Mouse (Mus musculus) ovary, adult 10 weeks (tissue): ENCODE data around the gene Pelo. TPM values are rescaled to one million over a fixed set of nuclear protein-coding genes. Genes with fewer than 3 reads are reported as not detected.

ENCODE experiments used
- polyA plus RNA-seq: library from polyadenylated mRNA; stranded (reverse); fragments of 350-450 nt; fragmentation: Illumina TruSeq; extraction: RNeasy Lipid Tissue Mini Kit (QIAGEN cat#74804); gene quantifications from one replicate; pipeline ENCODE4 v1.2.3, GENCODE M21; 2014

Gene Pelo
- polyA plus RNA-seq: 0.83 TPM

GRCm38 (mm10) chr13:115090069-115090976, at the start of gene Pelo:
TSS of gene Pelo (minus strand) at chr13:115090186.

GRCm38 (mm10) chr13:115101355-115102191, 11.6 kb upstream of the Pelo start, which contains the start of the genes Gm49395 and Itga1:
TSS of gene Gm49395 (minus strand) at chr13:115101921.
TSS of gene Itga1 (minus strand) at chr13:115101964.

Other genes starting within 250 kb of the Pelo start
- 55.0 TPM for gene Itga2, start 158.1 kb downstream of the Pelo start, polyA plus RNA-seq
- gene Gm49395, start 11.7 kb upstream of the Pelo start, polyA plus RNA-seq: 5.0 TPM
- 41.3 TPM for gene Itga1, start 11.8 kb upstream of the Pelo start, polyA plus RNA-seq